Mouse (Mus musculus) midbrain, embryonic 14.5 days (tissue): Measurements from ENCODE around the gene Smarcal1. TPM values are rescaled to one million over a fixed set of nuclear protein-coding genes. Genes with fewer than 3 reads are reported as not detected.

Experiments used
- ATAC-seq: fragments of 200-750 bp; cut with Nextera tagmentation; 2 replicates; pipeline ENCODE4 v1.8.0; 2017; ENCODE audit warnings: moderate number of reproducible peaks, moderate library complexity; ENCODE audit not compliant: low FRiP score, low TSS enrichment
- DNase-seq: peaks from one replicate; pipeline ENCODE4 v3.0.0-alpha.2; 2015
- H3K27ac ChIP-seq: fragments of 300-500 bp; sonication (generic); replicated peaks from 2 replicates; pipeline ENCODE4 v1.5.1; 2014; ENCODE audit warnings: mild to moderate bottlenecking, low read depth, low read length, moderate library complexity
- H3K27me3 ChIP-seq: fragments of 300-500 bp; sonication (generic); 2 replicates; pipeline ENCODE4 v1.6.1; 2014; ENCODE audit warnings: low read length, control low read depth, mixed read lengths; ENCODE audit not compliant: control insufficient read depth, insufficient read depth
- H3K36me3 ChIP-seq: fragments of 300-500 bp; sonication (generic); 2 replicates; pipeline ENCODE4 v1.6.1; 2014; ENCODE audit warnings: low read length, control low read depth; ENCODE audit not compliant: control insufficient read depth, insufficient read depth
- H3K4me1 ChIP-seq: fragments of 300-500 bp; sonication (generic); 2 replicates; pipeline ENCODE4 v1.6.1; 2014; ENCODE audit warnings: mild to moderate bottlenecking, antibody characterized with exemption, low read length, control low read depth; ENCODE audit not compliant: control insufficient read depth, insufficient read depth
- H3K4me2 ChIP-seq: fragments of 300-500 bp; sonication (generic); 2 replicates; pipeline ENCODE4 v1.6.1; 2014; ENCODE audit warnings: mild to moderate bottlenecking, low read length, moderate library complexity
- H3K4me3 ChIP-seq: fragments of 300-500 bp; sonication (generic); replicated peaks from 2 replicates; pipeline ENCODE4 v1.5.1; 2014; ENCODE audit warnings: low read depth, low read length
- H3K9ac ChIP-seq: fragments of 300-500 bp; sonication (generic); replicated peaks from 2 replicates; pipeline ENCODE4 v1.6.1; 2014; ENCODE audit warnings: mild to moderate bottlenecking, low read length, moderate library complexity
- H3K9me3 ChIP-seq: fragments of 300-500 bp; sonication (generic); 2 replicates; pipeline ENCODE4 v1.6.1; 2016; ENCODE audit warnings: low read length, control low read depth, mixed read lengths; ENCODE audit not compliant: control insufficient read depth
- WGBS: fragments of 180-500 bp; shearing (Covaris S2); extraction: QIAGEN DNeasy Blood & Tissue Kit; methylation state at CpG from one replicate; pipeline ENCODE4 v1.1.7; 2014; 5-methylcytosine and 5-hydroxymethylcytosine counted together
- polyA plus RNA-seq: library from polyadenylated mRNA; unstranded; fragments of >200 nt; fragmentation: Nextera tagmentation; extraction: Ambion mirVana; gene quantifications from 2 replicates; pipeline ENCODE4 v1.2.1, GENCODE M21; 2014

The Smarcal1 gene
- polyA plus RNA-seq, 1 experiment from 2014 or later = 35.9 TPM

DNA sequence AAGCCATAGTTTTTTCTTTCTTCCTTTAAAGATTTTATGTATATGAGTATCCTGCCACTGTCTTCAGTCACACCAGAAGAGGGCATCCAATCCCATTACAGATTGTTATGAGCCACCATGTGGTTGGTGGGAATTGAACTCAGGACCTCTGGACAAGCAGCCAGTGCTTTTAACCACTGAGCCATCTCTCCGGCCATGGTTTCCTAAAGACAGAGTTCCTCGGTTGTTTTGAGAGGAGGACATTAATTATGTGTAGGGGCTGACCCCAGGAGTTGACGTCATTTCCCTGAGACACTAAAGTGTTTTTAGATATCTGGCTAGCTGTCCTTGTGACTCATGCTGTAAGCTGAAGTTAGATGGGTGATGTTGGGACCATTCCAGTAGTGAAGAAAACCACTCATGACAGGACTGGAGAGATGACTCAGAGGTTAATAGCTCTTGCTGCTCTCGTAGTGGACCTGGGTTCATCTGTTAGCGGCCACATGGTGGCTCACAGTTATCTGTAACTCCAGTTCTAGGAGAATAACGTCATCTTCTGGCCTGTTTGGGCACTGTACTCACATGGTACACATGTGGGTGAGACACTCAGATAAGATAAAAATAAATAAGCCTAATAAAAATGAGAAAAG is 18.6 kb upstream of the Smarcal1 start:
- no peak for ATAC-seq
- no peaks in the 10 kb centered on the region for H3K27me3 ChIP-seq
- H3K4me3 ChIP-seq = no peak overlapping the region
- WGBS = 88% methylated on average over 6 of the region's 6 CpGs
- H3K27ac ChIP-seq = no peak overlapping the region
- DNase-seq = no peak
- no peaks in the 10 kb centered on the region for H3K36me3 ChIP-seq
- H3K9me3 ChIP-seq = no peaks in the 10 kb centered on the region
- H3K9ac ChIP-seq = no peak overlapping the region
- no peaks in the 10 kb centered on the region for H3K4me1 ChIP-seq
- H3K4me2 ChIP-seq = no peak overlapping the region

DNA sequence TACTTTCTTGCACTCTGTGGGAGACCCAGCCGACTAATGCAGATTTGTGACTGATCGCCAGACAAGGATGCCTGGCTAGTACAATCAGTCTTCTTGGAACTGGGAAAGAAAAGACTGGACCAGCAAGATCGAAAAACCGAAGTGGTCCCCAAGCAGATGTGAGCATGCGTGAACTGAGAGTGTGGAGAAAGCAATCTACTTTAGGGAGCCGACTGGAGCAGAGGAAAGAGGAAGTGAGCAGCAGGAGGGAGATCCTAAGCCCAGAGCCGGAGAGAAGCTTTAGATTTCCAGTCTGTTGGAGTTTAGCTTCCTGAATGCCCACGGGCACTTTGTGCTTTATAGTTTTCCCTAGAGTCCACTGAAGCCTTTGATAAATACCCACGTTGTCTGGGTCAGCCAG is 16.0 kb upstream of the Smarcal1 start:
- H3K4me1 ChIP-seq = no peaks in the 10 kb centered on the region
- H3K36me3 ChIP-seq = no peaks in the 10 kb centered on the region
- H3K9ac ChIP-seq = 0 out of 2 replicates have a peak overlapping the region, but pooled peaks have one; percentile 12
- no peak for ATAC-seq
- peak overlapping the region; percentile 32; the same call in 1 of the 2 replicates for H3K27ac ChIP-seq
- H3K9me3 ChIP-seq = no peaks in the 10 kb centered on the region
- 33% methylated on average over 9 of the region's 9 CpGs for WGBS
- peak overlapping the region; percentile 19 for H3K4me3 ChIP-seq
- peak overlapping the region; percentile 41 for H3K4me2 ChIP-seq
- no peaks in the 10 kb centered on the region for H3K27me3 ChIP-seq
- DNase-seq = peak; percentile 55

DNA sequence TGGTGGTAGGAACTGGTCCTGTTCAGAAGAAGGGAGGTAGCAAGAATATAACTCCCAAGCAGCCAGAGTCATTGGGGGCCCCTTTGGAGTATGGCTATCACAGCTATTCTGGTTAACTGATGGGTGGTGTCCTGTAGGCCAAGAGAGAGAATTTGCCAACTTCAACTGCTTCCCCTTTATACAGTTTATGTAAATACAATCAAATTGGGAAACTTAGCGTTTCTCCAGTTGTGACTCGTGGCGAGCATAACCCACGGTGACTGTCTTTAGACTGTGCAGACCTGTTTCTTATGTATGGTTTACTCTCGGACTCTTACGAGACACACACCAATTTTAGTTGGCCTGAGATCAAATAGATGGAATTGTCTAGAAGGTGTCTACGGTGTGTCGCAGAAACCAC is 14.3 kb upstream of the Smarcal1 start:
- ATAC-seq = no peak
- H3K27ac ChIP-seq = no peak overlapping the region
- H3K36me3 ChIP-seq = no peaks in the 10 kb centered on the region
- H3K4me2 ChIP-seq = no peak overlapping the region
- no peak overlapping the region for H3K9ac ChIP-seq
- WGBS = 94% methylated on average over 8 of the region's 8 CpGs
- no peak overlapping the region for H3K4me3 ChIP-seq
- DNase-seq = no peak
- no peaks in the 10 kb centered on the region for H3K4me1 ChIP-seq
- H3K9me3 ChIP-seq = no peaks in the 10 kb centered on the region
- no peaks in the 10 kb centered on the region for H3K27me3 ChIP-seq

DNA sequence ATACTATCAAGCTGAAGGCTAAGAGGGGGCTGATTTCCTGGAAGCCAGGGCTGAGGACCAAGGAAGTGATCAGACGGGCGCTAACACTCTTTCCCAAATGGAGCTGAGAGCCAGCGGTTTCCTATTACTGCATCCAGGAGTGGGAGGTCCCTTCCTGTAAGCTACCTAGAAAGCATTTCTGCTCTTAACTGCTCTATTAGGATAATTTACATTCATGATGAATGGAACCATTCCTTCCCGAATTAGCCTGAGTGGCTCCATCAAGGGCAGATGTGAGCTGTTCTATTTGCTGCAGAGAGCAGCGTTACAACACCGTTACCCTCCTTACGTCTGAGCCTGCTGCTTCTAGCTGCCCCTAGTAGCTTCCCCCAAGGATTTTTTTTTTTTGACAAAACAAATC is 9.0 kb upstream of the Smarcal1 start:
- ATAC-seq = no peak

DNA sequence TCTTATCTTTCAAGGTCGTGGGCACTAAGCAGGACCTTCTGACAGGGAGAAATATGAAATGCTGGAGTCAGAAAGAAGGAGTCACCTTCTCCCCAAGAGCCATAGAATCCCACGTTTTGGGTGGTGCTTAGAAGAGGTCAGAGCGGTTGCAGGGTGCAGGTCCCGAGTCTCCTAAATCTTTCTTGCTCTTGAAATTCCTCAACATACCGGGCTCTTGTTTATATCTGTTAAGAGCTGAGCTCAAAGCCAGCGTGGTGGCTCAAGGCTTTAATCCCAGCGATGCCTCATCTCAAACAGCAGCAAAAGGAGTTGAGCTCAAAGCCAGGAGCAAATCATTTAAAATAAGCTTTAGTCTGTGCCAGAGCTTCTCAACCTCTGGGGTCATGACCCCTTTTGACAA is 8.4 kb upstream of the Smarcal1 start:
- no peak for DNase-seq
- H3K27ac ChIP-seq = no peak overlapping the region
- 58% methylated on average over 7 of the region's 7 CpGs for WGBS

More for the DNA sequence above, 9.0 kb upstream of the Smarcal1 start:
- no peak for DNase-seq
- Histone ChIP-seq H3K4me1 (peaks cover 17% of the 10 kb centered on the region), H3K4me3 (no peak overlapping the region), H3K36me3 (no peaks in the 10 kb centered on the region), H3K27me3 (no peaks in the 10 kb centered on the region; the same call in 1 of the 2 replicates), H3K9me3 (no peaks in the 10 kb centered on the region), H3K27ac (no peak overlapping the region), H3K9ac (no peak overlapping the region), H3K4me2 (no peak overlapping the region)
- 88% methylated on average over 7 of the region's 7 CpGs for WGBS

DNA sequence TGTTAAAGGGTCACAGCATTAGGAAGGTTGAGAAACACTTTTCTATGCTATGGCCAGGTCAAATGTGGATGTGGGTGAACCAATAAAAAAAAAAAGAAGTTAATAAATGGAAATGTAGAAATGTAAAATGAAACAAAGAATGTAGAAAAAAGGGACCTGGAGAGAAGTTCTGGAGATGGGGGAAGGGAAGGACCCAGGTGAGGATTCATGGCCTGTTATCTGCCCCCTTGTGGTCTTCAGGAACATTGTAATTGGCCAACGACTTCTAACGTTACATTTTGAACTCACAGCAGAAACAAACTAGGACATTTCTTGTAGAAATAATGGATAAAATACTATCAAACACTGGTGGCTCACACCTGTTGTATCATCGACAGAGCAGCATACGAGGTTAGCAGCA is 7.9 kb upstream of the Smarcal1 start:
- DNase-seq (peak; percentile 50), ATAC-seq (no peak)
- Histone ChIP-seq H3K4me3 (no peak overlapping the region), H3K4me2 (no peak overlapping the region), H3K9me3 (no peaks in the 10 kb centered on the region), H3K36me3 (no peaks in the 10 kb centered on the region), H3K4me1 (peaks cover 17% of the 10 kb centered on the region), H3K27ac (no peak overlapping the region), H3K9ac (no peak overlapping the region), H3K27me3 (no peaks in the 10 kb centered on the region; the same call in 1 of the 2 replicates)
- 50% methylated on average over 4 of the region's 4 CpGs for WGBS

More for the DNA sequence above, 8.4 kb upstream of the Smarcal1 start:
- Histone ChIP-seq H3K9me3 (no peaks in the 10 kb centered on the region), H3K9ac (no peak overlapping the region), H3K4me2 (no peak overlapping the region), H3K27me3 (no peaks in the 10 kb centered on the region; the same call in 1 of the 2 replicates), H3K36me3 (no peaks in the 10 kb centered on the region), H3K4me1 (peaks cover 17% of the 10 kb centered on the region), H3K4me3 (no peak overlapping the region)
- ATAC-seq = no peak

DNA sequence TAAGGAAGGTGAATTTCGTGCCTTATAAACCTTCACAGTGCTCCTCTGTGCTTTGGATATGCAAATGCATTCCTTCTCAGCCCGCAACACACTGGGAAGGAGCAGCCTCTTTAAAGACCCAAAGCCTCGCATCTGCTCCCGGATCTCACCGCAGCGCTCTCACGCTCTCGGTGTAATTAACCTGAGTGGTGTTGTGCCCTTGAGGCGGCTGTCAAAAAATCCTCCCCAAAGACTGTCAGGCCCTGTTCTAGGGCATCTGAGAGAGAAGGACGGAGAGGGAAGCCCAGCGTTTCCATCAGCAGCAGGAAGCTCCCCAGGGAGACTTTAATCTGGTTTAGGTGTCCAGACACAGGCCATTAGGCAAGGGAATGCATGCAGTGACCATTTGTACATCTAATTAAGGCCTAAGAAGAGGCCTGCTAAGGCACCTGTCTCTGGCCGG is 5.5 kb upstream of the Smarcal1 start:
- peak overlapping the region; percentile 45 for H3K4me2 ChIP-seq
- ATAC-seq (peak; percentile 34; the same call in 1 of the 2 replicates), DNase-seq (peak; percentile 61)
- no peak overlapping the region for H3K4me3 ChIP-seq
- 3% methylated on average over 12 of the region's 12 CpGs for WGBS
- H3K27me3 ChIP-seq = no peaks in the 10 kb centered on the region; the same call in 1 of the 2 replicates
- H3K36me3 ChIP-seq = no peaks in the 10 kb centered on the region
- peaks cover 17% of the 10 kb centered on the region for H3K4me1 ChIP-seq
- peak overlapping the region; percentile 18; the same call in 1 of the 2 replicates for H3K9ac ChIP-seq
- H3K27ac ChIP-seq = no peak overlapping the region
- no peaks in the 10 kb centered on the region for H3K9me3 ChIP-seq

DNA sequence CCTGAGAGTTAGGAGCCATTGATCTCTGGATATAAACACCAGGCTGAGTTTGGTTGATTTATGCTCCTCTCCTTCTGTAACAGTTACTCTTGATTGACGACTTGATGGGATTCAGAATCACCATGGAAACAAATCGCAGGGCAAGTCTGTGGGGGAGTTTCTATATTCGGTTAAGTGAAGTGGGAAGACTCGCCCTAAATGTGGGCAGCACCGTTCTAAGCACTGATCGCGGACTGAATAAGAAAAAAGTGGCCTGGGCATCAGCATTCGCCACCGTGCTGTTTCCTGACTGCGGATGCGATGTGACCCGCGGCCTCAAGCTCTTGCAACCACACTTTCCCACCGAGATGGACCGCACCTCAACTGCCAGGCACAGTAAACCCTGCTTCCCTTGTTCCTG is 4.7 kb upstream of the Smarcal1 start:
- H3K4me3 ChIP-seq = no peak overlapping the region
- WGBS = 31% methylated on average over 15 of the region's 15 CpGs

DNA sequence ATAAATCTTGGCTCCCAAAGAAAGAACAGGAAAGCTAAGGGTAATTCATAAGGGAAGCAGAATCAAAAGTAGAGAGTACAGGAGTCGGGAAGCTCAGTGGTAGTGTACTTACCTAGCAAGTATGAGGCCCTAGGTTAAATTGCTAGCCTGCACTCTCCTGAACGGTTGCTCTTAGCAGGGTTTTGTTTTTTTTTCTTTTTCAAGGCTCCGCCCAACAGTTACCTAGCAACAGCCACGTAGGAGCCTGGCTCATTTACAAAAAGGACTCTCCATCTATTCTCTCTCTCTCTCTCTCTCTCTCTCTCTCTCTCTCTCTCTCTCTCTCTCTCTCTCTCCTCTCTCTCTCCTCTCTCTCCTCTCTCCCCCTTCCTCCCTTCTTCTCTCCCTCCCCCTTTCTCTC is 4.2 kb upstream of the Smarcal1 start:
- no peaks in the 10 kb centered on the region for H3K36me3 ChIP-seq
- DNase-seq (peak; percentile 69), ATAC-seq (no peak)
- peaks cover 20% of the 10 kb centered on the region for H3K4me1 ChIP-seq
- 33% methylated on average over 4 of the region's 4 CpGs for whole genome bisulfite sequencing
- H3K27ac ChIP-seq = no peak overlapping the region
- H3K4me2 ChIP-seq = no peak overlapping the region
- no peak overlapping the region for H3K9ac ChIP-seq
- no peaks in the 10 kb centered on the region; the same call in 1 of the 2 replicates for H3K27me3 ChIP-seq
- no peak overlapping the region for H3K4me3 ChIP-seq
- H3K9me3 ChIP-seq = no peaks in the 10 kb centered on the region

More for the DNA sequence above, 4.7 kb upstream of the Smarcal1 start:
- no peaks in the 10 kb centered on the region for H3K9me3 ChIP-seq
- ATAC-seq (no peak), DNase-seq (peak; percentile 20)
- peaks cover 17% of the 10 kb centered on the region for H3K4me1 ChIP-seq
- H3K36me3 ChIP-seq = no peaks in the 10 kb centered on the region
- no peak overlapping the region for H3K9ac ChIP-seq
- no peak overlapping the region for H3K27ac ChIP-seq
- no peak overlapping the region for H3K4me2 ChIP-seq
- H3K27me3 ChIP-seq = no peaks in the 10 kb centered on the region; the same call in 1 of the 2 replicates
